In the genomic region with DNA sequence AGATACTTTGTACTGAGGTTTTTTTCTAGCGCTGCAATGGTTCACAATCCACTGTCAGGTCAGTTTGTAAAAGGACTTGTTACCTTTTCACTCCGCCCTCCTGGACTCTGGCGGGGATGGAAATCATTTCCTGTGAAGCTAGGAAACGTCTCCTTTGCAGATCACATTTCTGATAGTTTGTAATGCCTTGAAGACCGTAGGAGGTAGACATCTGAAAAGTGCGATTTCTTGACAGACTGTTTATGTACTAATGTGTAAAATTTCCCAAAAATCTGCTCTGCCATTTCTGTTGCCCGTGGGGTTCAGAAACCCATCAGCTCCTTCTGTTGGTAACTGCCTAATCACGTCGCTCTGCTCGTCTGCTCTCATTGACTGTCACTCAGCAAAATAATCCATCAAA, we compare ENCODE assay signal across 11 mouse cellular contexts.
"Had no signal": no experiment of that assay in that cellular context is flagged by ENCODE, and none has a peak within 500 bp of the region (broad histone marks: within the 10 kb centered on the region; RNA-seq: fewer than 3 reads in every experiment).

No protein-coding gene starts in this region.

- H3K4me3 ChIP-seq: kidney, embryonic 15.5 days; limb, embryonic 15.5 days; liver, embryonic 12.5 days; midbrain, embryonic 10.5 days had no signal

- H3K27me3 ChIP-seq: kidney, embryonic 15.5 days; limb, embryonic 15.5 days; liver, embryonic 12.5 days had no signal

- DNase-seq: kidney, postnatal 14 days; lung, embryonic 14.5 days; lung, postnatal 10 days; lung, postnatal 4 days; midbrain, embryonic 14.5 days; right cerebral cortex, postnatal 25 days; thymus, postnatal 4 days had no signal

- H3K9me3 ChIP-seq: kidney, embryonic 15.5 days; limb, embryonic 15.5 days; liver, embryonic 12.5 days; midbrain, embryonic 10.5 days had no signal

- H3K27ac ChIP-seq: kidney, embryonic 15.5 days; limb, embryonic 15.5 days; liver, embryonic 12.5 days; midbrain, embryonic 10.5 days had no signal

- H3K4me1 ChIP-seq: kidney, embryonic 15.5 days; limb, embryonic 15.5 days; liver, embryonic 12.5 days; midbrain, embryonic 10.5 days had no signal

- H3K4me2 ChIP-seq: kidney, embryonic 15.5 days; limb, embryonic 15.5 days; liver, embryonic 12.5 days; lung, embryonic 14.5 days had no signal

- ATAC-seq: liver, embryonic 12.5 days had no signal

- H3K9ac ChIP-seq: kidney, embryonic 15.5 days; limb, embryonic 15.5 days; liver, embryonic 12.5 days; lung, embryonic 14.5 days had no signal

- H3K36me3 ChIP-seq: kidney, embryonic 15.5 days; limb, embryonic 15.5 days; liver, embryonic 12.5 days; midbrain, embryonic 10.5 days had no signal
